Mouse (Mus musculus): Measurements from ENCODE around the gene Pgf. TPM values are rescaled to one million over a fixed set of nuclear protein-coding genes. Genes with fewer than 3 reads are reported as not detected.
A peak's percentile ranks its signal among the peaks of the same experiment; 100 is the strongest.

The Pgf gene
- polyA plus RNA-seq, 1 experiment, result 5.8 TPM

DNA sequence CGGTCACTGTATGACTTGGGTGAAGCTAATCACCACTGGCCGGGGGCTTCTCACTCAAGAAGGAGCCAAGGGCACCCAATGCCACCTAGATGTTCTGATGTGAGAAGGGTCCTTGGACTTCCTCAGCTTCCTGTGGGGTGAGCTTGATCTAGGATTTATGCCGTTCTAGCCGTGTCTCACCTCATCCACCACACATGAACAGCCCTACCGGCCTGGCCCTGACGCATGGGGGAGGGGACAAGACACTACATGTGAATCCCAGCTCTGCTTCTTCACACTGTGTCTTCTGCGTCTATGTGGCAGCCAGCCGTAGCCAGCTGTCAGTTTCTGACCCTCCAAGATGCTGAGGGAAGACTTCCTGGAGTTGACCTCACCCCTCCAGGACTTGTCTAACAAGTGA, 18.8 kb downstream of the Pgf start:
- no peak for TF ChIP-seq POLR2A (IDR thresholded peaks at IDR 0.05; ENCODE audit: insufficient read depth, low read length)
- no peak for TF ChIP-seq CTCF (IDR thresholded peaks at IDR 0.05; ENCODE audit: low read depth, low read length)
- TF ChIP-seq EP300 (IDR thresholded peaks at IDR 0.05; ENCODE audit: insufficient read depth, low read depth, low read length), result no peak
- Histone ChIP-seq H3K9me3 (replicated peaks; ENCODE audit: control insufficient read depth, insufficient read depth, low read length, poor library complexity, severe bottlenecking) (no peaks in the 10 kb centered on the region), H3K36me3 (ENCODE audit: control insufficient read depth, insufficient read depth, low read length, poor library complexity, severe bottlenecking) (no peaks in the 10 kb centered on the region), H3K9ac (ENCODE audit: low read depth, poor library complexity, severe bottlenecking) (no peak overlapping the region), H3K27me3 (ENCODE audit: control insufficient read depth, insufficient read depth, low read length, poor library complexity, severe bottlenecking) (no peaks in the 10 kb centered on the region), H3K4me1 (ENCODE audit: control insufficient read depth, insufficient read depth, low read length) (no peaks in the 10 kb centered on the region), H3K4me3 (ENCODE audit: low read depth, low read length) (no peak overlapping the region), H3K27ac (ENCODE audit: insufficient read depth, low read length) (no peak overlapping the region)

DNA sequence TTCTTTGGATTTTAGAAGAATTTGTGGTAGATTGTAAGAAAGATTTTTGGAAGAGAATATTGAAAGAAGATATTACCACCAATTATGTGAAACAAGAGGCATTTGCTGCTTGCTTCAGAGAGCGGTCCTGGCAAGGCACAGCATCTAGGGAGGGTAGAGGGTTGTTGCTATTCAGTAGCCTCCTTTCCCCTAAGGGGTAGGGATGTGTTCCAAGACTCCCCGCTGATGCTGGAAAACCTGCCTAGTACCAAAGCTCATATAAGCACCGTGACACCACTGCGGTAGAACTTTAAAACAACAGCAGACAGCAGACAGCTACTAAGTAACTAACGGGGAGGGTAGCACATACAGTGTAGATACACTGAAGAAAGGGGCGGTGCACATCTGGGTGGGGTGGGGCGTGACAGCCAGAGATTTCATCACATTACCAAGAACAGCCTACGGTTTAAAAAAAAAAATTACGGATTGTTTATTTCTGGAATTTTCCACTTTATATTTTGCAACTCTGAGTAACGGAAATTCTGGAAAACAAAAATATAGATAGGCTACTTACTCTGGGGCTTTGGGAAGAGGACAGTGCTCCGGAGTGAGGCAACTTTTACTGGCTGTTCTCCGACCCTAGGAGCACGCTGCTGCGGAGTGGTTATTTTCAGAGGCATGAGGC, 19.7 kb downstream of the Pgf start:
- no peak for TF ChIP-seq EP300 (IDR thresholded peaks at IDR 0.05; ENCODE audit: insufficient read depth, low read depth, low read length)
- no peak for TF ChIP-seq CTCF (IDR thresholded peaks at IDR 0.05; ENCODE audit: low read depth, low read length)
- TF ChIP-seq POLR2A (IDR thresholded peaks at IDR 0.05; ENCODE audit: insufficient read depth, low read length), result no peak
- H3K9me3 ChIP-seq (replicated peaks; ENCODE audit: control insufficient read depth, insufficient read depth, low read length, poor library complexity, severe bottlenecking), result no peaks in the 10 kb centered on the region
- no peak overlapping the region for H3K9ac ChIP-seq (ENCODE audit: low read depth, poor library complexity, severe bottlenecking)
- no peak overlapping the region for H3K4me3 ChIP-seq (ENCODE audit: low read depth, low read length)
- H3K36me3 ChIP-seq (ENCODE audit: control insufficient read depth, insufficient read depth, low read length, poor library complexity, severe bottlenecking), result no peaks in the 10 kb centered on the region
- no peaks in the 10 kb centered on the region for H3K4me1 ChIP-seq (ENCODE audit: control insufficient read depth, insufficient read depth, low read length)
- no peak overlapping the region for H3K27ac ChIP-seq (ENCODE audit: insufficient read depth, low read length)
- no peaks in the 10 kb centered on the region for H3K27me3 ChIP-seq (ENCODE audit: control insufficient read depth, insufficient read depth, low read length, poor library complexity, severe bottlenecking)

DNA sequence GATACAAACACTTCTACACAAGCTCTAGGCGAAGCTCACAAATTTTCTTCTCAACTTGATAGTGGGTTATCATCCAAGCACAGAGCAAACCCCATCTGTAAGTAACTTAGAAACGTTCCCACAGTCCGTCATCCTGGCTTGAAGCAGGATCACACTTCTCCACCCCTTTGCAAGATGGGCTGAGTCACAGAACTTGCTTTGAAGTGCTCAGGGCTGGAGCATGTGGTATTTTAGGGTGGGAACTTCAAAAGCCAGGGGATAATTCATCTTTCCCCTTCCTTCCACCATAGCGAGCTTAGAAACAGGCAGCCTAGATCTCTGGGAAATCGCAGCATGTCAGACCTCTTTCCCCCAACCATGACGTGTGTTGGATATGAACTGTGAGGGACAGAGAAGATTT, 21.3 kb downstream of the Pgf start:
- H3K4me1 ChIP-seq (ENCODE audit: control insufficient read depth, insufficient read depth, low read length), result no peaks in the 10 kb centered on the region
- no peak overlapping the region for H3K27ac ChIP-seq (ENCODE audit: insufficient read depth, low read length)
- H3K9me3 ChIP-seq (replicated peaks; ENCODE audit: control insufficient read depth, insufficient read depth, low read length, poor library complexity, severe bottlenecking), result no peaks in the 10 kb centered on the region
- H3K36me3 ChIP-seq (ENCODE audit: control insufficient read depth, insufficient read depth, low read length, poor library complexity, severe bottlenecking), result no peaks in the 10 kb centered on the region
- no peak overlapping the region for H3K9ac ChIP-seq (ENCODE audit: low read depth, poor library complexity, severe bottlenecking)
- H3K4me3 ChIP-seq (ENCODE audit: low read depth, low read length), result no peak overlapping the region
- no peak for TF ChIP-seq POLR2A (IDR thresholded peaks at IDR 0.05; ENCODE audit: insufficient read depth, low read length)
- no peak for TF ChIP-seq CTCF (IDR thresholded peaks at IDR 0.05; ENCODE audit: low read depth, low read length)
- TF ChIP-seq EP300 (IDR thresholded peaks at IDR 0.05; ENCODE audit: insufficient read depth, low read depth, low read length), result no peak
- H3K27me3 ChIP-seq (ENCODE audit: control insufficient read depth, insufficient read depth, low read length, poor library complexity, severe bottlenecking), result no peaks in the 10 kb centered on the region

DNA sequence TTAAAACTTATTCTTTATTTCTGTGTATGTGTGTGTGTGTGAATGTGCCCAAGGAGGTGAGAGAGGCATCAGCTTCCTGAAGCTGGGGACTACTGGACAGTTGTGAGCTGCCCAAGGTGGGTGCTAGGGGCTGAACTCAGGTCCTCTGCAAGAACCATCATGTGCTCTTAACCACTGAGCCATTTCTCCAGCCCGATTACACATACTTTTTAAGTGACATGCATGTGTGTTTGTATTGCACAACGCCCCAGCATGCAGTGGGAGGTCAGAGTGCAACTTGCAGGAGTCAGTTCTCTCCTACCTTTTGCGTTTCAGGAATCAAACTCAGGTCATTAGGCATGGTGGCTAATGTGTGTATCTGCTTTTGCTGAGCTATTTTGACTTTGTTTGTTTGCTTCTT, 24.6 kb downstream of the Pgf start:
- H3K27me3 ChIP-seq (ENCODE audit: control insufficient read depth, insufficient read depth, low read length, poor library complexity, severe bottlenecking), result no peaks in the 10 kb centered on the region
- H3K9ac ChIP-seq (ENCODE audit: low read depth, poor library complexity, severe bottlenecking), result no peak overlapping the region
- TF ChIP-seq POLR2A (IDR thresholded peaks at IDR 0.05; ENCODE audit: insufficient read depth, low read length) (no peak), CTCF (IDR thresholded peaks at IDR 0.05; ENCODE audit: low read depth, low read length) (no peak), EP300 (IDR thresholded peaks at IDR 0.05; ENCODE audit: insufficient read depth, low read depth, low read length) (no peak)
- no peaks in the 10 kb centered on the region for H3K4me1 ChIP-seq (ENCODE audit: control insufficient read depth, insufficient read depth, low read length)
- no peak overlapping the region for H3K27ac ChIP-seq (ENCODE audit: insufficient read depth, low read length)
- no peaks in the 10 kb centered on the region for H3K36me3 ChIP-seq (ENCODE audit: control insufficient read depth, insufficient read depth, low read length, poor library complexity, severe bottlenecking)
- H3K9me3 ChIP-seq (replicated peaks; ENCODE audit: control insufficient read depth, insufficient read depth, low read length, poor library complexity, severe bottlenecking), result no peaks in the 10 kb centered on the region
- H3K4me3 ChIP-seq (ENCODE audit: low read depth, low read length), result no peak overlapping the region

DNA sequence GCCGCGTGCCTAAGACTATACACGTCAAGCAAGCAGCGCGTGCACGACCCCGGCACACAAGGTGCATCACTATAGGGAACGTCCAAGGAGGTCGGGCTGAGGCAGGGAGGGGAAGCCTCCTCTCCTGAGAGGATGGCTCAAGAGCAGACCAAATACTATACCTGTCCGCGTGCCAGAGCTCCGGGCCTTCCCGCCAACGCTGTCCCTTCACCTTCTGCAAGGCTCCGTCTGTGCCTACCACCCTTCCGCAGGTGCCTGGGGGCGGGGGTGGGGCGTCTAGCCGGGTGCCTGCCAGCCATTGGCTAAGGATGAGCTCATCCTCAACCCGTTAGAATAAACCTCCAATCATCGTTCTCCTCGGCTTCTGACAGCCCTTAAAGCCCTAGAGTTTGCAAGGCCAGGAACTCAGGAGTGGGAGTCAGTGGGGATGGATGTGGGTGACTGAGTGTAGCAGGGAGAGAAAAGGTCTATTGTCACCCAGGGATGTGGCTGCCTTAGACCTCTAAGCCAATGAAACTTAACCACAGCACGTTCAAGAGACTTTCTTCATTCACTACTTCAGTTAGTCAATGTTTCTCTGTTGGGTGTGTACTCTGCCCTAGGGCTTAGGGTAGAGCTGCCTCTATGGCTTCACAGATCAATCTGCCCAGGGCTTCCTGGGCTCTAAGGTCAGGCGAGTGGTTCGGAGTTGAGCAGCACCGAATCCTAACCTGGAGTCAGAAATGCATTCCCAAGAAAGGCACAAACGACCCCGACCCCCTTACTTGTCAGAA, 26.4 kb downstream of the Pgf start, which contains the start of gene Rps6kl1:
Rps6kl1 (minus strand) TSS at position 263 of the 773 bp plus-strand sequence.
- Histone ChIP-seq H3K27ac (ENCODE audit: insufficient read depth, low read length) (no peak within 1 kb of the TSS), H3K9me3 (replicated peaks; ENCODE audit: control insufficient read depth, insufficient read depth, low read length, poor library complexity, severe bottlenecking) (no peaks in the 10 kb centered on the region), H3K9ac (ENCODE audit: low read depth, poor library complexity, severe bottlenecking) (peak within 1 kb of the TSS; percentile 36), H3K4me3 (ENCODE audit: low read depth, low read length) (peak within 1 kb of the TSS; percentile 66), H3K36me3 (ENCODE audit: control insufficient read depth, insufficient read depth, low read length, poor library complexity, severe bottlenecking) (no peaks in the 10 kb centered on the region), H3K27me3 (ENCODE audit: control insufficient read depth, insufficient read depth, low read length, poor library complexity, severe bottlenecking) (no peaks in the 10 kb centered on the region), H3K4me1 (ENCODE audit: control insufficient read depth, insufficient read depth, low read length) (peaks cover 2% of the 10 kb centered on the region)
- TF ChIP-seq EP300 (IDR thresholded peaks at IDR 0.05; ENCODE audit: insufficient read depth, low read depth, low read length) (no peak), POLR2A (IDR thresholded peaks at IDR 0.05; ENCODE audit: insufficient read depth, low read length) (no peak), CTCF (IDR thresholded peaks at IDR 0.05; ENCODE audit: low read depth, low read length) (no peak)

Data from ES-Bruce4 (cell line).